Mouse (Mus musculus) v-Abl transformed pro-B cells (cell line): Measurements from ENCODE around the gene Ddx1.

Experiments used
- in situ Hi-C, 2 experiments: fragments of 400-800 bp; cut with MboI; formaldehyde crosslinking; loops; one replicate each; pipeline ENCODE4 v1.15.1; 2025; ENCODE audit not compliant: unreplicated experiment in 2 of 2

Gene Ddx1

DNA sequence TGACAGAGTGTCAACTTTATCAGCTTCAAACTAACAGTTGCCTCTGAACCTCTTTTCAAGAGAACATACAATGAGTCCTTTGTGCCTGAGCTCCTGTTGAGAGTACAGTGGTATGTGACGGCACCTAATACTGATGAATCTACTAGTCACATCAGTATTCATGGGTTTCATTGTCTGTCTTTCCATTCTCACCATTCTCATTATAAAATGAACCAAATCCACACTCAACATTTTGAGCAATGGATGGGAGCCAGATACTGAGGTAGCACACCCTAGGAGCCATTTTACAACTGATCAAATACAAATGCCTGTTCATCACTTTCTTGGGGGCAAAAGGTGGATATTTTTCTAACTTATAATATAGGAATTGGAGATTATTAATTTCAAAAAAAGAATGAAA is 40.5 kb downstream of the Ddx1 start:
- in situ Hi-C loops: loop anchor here (5.0 to 25.0 kb wide), 3 partner anchors 261 to 1871 kb away; no protein-coding TSS in a partner anchor

DNA sequence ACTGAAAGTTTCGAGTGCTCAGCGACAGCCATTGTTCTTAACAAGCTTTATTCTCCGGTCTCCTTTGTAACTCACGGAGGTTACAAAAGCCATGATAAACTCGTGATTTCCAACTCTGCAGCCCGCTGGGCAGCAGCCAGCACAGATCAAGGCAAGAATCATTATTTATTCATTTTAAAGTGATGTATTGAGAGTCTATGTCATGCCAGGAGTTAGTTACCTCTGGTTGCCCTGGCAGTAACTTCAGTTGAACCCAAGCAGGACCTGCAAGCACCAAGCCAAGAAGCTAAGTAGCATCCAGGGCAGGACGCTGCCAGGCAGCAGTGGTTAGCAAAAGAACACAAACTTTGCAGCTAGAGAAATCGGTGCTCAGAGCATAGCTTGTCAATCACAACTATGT is 41.9 kb downstream of the Ddx1 start:
- in situ Hi-C loops: loop anchor here (5.0 to 25.0 kb wide), 3 partner anchors 260 to 1870 kb away; no protein-coding TSS in a partner anchor

DNA sequence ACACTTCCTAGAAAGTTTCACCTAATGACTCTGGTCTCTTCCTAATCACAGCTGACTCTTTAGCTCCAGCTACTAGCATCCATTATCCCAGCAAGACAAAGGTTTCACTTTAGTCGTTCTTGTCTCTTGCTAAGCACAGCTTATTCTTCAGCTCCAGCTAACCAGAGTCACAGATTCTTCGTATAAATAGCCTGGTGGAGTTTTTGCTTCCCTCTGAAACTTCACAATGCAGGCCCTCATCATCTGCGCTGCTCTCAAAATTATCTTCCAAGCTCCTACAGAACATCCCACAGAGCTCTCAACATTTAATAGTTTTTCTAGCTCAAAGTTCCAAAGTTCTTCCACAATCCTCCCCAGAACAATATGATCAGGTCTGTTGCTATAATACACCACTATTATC is 43.3 kb downstream of the Ddx1 start:
- in situ Hi-C loops: loop anchor here (5.0 to 25.0 kb wide), 3 partner anchors 258 to 1868 kb away; no protein-coding TSS in a partner anchor

DNA sequence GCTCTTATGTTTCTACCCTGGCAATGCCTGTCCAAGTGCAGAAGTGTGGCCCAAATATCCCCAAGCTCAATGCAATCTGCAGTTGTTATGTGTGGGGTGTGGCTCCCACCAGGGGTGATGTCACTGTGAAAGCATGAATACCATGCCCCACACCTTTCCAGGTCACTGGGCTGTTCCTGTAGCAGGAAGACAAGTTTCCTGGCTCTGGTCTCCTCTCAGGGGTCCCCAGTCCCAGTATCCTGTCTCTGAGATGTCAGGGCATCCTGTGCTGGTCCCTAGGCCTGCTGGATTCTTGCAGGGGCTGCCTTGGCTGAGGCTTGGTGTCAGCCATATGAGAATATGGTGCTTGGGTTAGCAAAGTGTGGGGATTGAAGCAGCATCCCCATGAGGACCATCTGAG is 46.7 kb downstream of the Ddx1 start:
- in situ Hi-C loops: loop anchor here in 1 of 2 experiments (25.0 kb wide), 2 partner anchors 565 to 1865 kb away; no protein-coding TSS in a partner anchor

DNA sequence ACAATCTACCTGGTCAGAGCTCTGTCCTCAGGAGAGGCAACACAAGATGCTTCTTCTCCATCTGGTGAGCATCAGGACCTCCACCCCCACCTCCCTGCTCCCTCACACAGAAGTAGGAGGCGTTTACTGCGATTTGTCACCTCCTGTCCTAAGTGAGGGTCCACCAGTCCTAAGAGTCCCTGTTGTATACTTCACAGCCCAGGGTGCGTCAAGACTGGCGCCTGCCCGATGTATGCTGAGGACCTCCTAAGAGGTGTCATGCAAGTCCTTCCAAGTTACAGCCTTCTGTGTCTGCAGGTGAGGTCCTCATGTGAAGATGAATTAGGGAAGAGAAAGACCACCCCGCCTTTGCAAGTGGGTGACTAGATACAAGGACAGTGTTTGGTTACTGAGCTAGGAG is 48.4 kb downstream of the Ddx1 start:
- in situ Hi-C loops: loop anchor here in 1 of 2 experiments (25.0 kb wide), 2 partner anchors 563 to 1863 kb away; no protein-coding TSS in a partner anchor

DNA sequence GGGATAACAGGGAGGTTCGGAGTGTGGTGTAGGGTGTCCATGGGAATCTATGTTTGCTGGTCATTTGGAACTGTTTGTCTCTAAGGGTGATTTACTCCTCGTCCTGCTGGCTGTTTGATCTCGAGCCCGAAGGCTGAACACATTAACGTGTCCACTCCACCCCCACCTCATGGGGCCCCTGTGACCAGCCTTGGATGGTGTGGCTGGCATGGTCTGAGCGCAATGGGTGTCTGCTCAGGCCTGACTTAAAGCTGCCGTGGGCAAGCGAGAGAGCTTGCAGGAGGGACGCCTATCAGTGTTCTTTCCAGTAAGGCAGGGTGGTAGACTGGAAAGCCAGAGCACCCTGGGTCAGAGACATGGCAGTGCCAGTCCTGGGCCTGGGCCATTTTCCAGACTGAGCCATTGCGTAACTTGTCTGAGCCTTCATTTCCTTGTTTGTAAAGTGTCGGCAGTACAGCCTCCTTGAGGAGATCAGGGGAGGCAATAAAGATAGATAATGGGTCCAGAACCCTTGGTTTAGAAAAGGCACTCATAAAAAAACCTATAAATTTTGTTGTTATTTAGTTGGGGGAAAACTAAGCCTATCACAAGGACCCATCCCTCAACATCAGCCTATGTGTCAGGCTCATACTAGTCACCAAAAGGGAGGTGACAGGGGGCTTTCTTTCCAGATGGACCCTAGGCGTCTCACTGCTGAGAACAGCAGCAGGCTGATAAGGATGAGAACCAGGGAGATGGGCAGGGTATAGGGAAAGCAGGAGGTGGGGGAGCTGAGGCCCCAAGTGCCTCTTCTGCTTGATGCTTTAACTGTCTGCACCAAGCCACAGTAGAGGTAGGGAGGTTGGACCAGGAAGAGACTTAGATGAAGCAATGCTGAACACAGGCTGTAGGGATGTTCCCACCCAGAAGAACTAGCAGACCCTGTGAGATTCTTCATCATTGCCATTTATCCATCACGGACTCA is 49.4 kb downstream of the Ddx1 start:
- in situ Hi-C loops: loop anchor here in 1 of 2 experiments (25.0 kb wide), 2 partner anchors 562 to 1862 kb away; no protein-coding TSS in a partner anchor

DNA sequence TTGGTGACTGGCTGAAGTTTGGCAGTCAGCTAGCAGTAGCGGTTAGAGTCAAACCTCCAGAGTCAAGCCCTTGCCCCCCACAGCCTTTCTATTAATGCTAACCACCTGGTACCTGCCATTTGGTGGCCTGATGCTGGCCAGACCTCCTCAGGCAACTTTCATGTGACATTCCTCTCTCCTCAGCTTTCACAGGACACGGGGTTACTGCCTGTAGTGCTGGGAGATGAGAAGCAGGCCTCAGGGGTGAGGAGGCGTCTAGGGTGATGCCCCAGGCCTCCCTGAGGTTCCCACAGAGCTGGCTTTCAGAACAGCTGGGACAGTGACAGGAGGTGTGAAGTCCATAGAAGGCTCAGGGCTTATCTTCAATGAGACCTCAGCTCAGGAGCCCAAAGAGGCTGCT is 50.9 kb downstream of the Ddx1 start:
- in situ Hi-C loops: no loop called here

DNA sequence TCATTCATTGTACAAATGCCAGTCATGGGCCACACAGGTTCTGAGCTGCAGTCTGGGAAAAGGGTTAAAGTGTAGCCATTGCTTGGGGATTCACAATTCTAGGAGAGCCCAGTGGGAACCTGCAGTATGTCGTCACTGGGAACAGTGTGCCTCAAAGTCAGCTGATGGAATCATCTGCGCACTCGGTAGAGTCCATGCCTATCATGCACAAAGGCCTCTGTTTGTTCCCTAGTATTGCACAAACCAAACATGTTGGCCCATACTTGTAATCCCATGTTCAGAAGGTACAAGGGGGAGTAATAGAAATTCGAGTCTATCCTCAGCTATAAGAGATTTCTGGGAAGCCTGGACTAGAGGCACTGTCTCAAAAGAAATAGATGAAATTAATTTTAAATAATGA is 52.9 kb downstream of the Ddx1 start:
- in situ Hi-C loops: no loop called here

DNA sequence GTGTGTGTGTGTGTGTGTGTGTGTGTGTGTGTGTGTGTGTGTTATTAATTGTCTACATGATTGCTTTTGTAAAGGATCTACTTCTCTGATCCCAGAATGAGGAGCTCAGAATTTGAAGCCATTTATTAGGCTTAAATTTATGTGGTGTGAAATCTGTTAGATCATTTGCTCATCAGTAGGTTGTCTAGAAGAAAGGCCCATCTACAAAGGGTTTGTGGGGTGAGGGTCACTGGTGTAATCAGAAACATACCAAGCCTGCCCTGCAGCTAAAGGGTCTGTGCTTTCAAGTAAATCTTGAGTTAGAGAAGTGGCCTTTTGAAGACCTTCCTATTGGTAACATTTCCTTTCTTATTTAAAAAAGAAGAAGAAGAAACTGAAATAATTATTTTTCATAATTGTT is 53.5 kb downstream of the Ddx1 start:
- in situ Hi-C loops: no loop called here

DNA sequence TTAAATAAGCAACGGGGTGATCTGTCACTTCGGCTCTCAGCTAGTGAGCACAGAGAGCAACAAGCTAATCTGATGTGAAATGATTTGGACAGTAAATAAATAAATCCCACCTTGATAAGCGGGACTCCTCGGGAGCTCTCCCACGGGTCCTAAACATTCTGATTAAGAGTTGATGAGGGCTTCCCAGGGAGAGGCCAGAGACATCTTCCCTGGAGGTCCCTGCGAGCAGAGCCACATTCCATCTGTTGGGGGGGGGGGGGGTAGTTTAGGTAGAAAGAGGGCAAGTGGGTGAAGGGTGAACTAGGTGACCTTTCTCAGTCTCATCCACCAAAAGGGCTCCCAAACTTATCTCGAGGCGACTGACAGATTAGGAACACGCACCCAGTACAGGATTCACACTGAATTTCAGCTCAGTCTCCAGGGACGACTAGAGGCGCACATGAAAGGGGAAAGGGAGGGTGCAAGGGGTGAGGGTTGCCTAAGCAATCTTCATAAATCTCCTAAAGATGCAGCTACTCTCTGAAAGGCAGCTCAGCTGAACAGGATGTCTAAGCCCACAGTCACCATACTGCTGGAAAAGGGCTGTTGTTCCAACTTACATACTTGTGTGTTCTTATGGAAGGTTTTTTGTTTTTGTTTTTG is 60.8 kb downstream of the Ddx1 start:
- in situ Hi-C loops: loop anchor here in 1 of 2 experiments (10.0 kb wide), 1 partner anchor 223 kb away; no protein-coding TSS in a partner anchor

DNA sequence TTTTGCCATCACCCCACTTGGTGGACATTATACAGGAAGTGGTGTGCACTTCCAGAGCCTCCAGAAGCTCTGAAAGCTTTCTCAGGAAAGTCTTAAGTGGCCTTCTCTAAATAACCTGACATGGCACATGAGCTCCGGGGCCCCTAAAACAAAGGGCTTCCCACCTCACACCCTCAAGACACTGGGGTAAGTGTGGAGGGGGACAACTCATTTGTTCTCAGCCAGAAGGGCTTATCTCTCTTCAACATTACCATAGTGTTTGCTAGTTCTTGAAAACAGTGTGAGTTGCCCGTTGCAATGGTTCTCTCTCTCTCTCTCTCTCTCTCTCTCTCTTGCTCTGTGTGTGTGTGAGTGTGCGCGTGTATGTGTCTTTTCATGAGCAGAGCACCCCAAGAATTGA is 62.8 kb downstream of the Ddx1 start:
- in situ Hi-C loops: loop anchor here in 1 of 2 experiments (10.0 kb wide), 1 partner anchor 221 kb away; no protein-coding TSS in a partner anchor

DNA sequence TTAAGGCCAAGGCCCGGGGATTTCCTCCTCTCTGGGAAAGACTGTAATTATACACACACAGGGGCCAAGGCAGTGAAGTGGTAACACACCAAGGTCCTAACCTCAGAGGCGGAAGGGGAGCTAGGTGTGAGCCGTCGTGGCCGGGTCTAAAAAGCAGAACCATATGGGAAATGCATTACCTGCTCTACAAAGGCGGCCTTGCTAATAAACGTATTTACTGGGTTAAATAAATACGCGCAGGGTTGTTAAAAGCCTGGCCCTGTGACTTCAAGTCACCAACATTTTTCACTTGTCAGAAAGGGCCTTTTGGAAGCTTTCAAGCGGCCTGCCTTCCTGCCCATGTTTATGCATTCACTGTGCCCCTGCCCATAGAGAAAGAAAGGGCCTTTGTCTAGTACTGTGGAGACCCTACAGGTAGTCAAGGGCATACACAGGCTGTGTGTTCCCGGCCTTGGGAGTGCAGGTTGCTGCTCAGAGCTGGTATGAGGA is 64.1 kb downstream of the Ddx1 start:
- in situ Hi-C loops: loop anchor here in 1 of 2 experiments (10.0 kb wide), 1 partner anchor 220 kb away; no protein-coding TSS in a partner anchor

DNA sequence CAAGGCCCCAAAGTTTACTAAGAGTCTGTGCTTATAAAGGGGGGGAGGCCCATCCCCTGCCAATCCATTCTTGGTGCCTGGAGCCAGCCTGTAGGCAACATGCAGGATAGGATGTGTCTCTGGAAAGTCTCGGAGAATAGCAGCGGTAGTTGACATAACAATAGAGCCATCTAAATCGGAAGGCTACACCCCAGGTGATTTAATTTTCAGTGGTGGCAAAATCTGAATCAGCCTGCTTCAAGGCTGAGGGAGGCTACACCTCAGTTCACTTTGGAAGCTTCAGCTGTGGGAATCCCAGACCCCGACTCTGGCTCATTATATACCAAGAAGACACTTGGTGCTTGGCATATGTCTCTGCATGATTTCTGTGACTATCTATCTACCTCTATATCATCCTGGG is 64.9 kb downstream of the Ddx1 start:
- in situ Hi-C loops: loop anchor here in 1 of 2 experiments (10.0 kb wide), 1 partner anchor 219 kb away; no protein-coding TSS in a partner anchor

DNA sequence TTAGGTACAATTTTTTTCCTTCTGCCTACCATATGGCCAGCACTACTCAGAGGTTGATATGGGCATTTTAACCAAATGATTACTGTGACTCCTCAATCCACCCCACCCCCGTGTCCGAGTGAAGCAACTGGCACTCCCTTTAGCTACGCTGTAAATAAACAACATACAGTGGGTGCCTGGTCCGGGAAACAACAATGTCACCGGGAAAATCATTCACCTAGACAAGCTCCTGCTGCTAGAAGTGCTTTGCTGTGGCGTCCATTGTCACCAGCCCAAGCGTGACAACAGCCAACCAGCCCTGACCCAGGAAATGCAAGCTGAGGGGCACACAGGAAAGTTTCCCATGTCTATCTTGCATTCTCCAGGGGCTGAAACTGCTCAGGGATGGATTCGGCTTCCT is 66.8 kb downstream of the Ddx1 start:
- in situ Hi-C loops: loop anchor here in 1 of 2 experiments (10.0 kb wide), 1 partner anchor 217 kb away; no protein-coding TSS in a partner anchor

DNA sequence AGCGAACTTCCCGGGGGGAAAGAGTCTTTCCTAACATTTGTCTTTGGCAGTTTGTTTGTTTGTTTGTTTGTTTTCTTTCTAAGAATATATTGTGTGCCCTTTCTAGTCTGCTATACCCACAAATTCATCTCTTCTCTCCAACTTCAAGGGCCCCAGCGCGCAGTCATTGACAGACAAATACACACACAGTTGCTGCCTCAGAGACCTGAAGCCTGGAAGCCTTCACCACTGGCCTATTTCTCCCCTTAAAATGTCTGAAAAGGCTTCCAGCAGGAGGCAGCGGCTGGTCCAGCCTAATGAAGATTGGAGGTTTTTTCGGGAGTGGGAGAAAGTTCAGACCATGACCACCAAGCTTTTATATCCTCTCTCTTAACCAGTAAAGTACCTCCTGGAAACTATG is 67.3 kb downstream of the Ddx1 start:
- in situ Hi-C loops: loop anchor here in 1 of 2 experiments (10.0 kb wide), 1 partner anchor 217 kb away; no protein-coding TSS in a partner anchor

DNA sequence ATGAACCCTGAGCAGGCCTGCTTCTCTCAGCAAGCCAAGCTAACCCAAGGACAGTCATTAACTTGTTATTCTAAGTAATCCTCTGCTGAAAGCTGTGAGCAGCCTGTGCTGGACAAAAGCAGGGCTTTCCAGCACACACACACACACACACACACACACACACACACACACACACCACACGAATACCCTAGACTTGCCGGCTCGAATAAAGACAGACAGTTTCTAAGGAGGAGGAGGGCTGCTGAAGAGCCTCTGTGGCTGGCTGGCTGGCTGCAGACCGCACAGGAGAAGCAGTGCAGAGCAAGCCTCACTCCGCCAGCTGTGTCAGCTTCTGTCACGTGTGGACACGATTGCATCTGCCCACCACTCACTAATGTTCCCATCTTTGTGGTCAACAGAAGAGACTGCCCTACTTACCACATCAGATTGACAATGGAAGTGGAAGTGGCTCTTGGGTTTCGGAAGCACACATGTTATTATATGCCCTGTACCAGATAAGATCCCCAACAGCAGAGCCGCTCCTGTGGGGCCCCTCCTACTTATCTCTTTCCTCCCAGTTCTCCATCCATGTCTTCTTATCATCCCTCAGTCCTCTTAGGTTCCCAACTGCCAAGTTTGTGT is 68.2 kb downstream of the Ddx1 start:
- in situ Hi-C loops: loop anchor here in 1 of 2 experiments (10.0 kb wide), 1 partner anchor 216 kb away; no protein-coding TSS in a partner anchor

DNA sequence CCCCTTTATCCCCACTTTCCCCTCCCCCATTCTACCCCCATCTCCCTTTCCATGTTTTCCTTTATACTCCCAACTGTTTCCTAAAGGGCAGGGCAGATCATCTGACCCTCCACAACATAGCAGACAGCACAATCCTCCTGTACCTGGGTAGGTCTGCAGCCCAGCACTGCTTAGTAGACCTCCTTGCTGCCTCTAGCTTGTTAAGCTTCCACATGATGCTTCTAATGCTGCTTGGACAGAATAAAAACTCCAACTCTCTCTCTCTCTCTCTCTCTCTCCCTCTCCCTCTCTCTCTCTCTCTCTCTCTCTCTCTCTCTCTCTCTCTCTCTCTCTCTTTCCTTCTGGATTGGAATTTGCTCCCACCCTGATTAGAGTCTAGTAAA is 68.7 kb downstream of the Ddx1 start:
- in situ Hi-C loops: loop anchor here in 1 of 2 experiments (10.0 kb wide), 1 partner anchor 216 kb away; no protein-coding TSS in a partner anchor

DNA sequence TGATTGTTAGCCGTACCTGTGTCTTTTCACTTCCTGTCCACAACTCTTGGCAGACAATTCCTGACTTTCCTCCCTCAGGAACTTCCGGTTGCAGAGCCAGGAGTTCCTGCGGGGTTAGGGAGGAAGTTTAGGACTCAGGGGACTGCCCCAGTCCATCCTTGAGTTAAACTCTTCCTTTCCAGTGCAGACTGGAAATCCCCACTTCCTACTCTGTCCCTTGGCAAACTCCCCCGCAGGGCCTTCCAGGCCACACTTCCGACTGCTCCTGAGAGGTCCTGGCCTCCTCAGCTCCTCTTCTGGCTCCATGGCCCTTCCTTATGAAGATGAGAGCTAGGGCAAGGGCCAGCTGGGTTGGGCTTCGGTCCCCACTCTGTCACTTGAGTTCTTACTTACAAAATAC is 71.4 kb downstream of the Ddx1 start:
- in situ Hi-C loops: no loop called here

DNA sequence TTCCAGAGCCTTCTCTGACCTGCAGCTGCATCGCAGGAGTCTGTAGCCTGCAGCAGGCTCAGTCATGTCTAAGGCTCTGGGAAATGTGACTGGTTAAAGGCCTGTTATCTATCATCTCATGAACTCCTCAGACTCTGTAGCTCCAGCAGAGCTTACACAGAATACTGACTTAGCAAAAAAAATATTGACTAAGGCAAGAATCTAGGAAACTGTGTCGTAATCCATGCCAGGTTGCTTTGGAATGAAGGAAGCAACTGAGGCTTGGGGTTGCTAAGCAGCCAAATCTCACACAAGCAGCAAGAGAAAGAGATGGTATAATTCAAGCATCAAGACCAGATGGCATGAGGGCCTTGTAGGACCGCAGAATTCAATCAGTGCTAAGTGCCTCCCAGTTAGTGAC is 72.1 kb downstream of the Ddx1 start:
- in situ Hi-C loops: no loop called here

DNA sequence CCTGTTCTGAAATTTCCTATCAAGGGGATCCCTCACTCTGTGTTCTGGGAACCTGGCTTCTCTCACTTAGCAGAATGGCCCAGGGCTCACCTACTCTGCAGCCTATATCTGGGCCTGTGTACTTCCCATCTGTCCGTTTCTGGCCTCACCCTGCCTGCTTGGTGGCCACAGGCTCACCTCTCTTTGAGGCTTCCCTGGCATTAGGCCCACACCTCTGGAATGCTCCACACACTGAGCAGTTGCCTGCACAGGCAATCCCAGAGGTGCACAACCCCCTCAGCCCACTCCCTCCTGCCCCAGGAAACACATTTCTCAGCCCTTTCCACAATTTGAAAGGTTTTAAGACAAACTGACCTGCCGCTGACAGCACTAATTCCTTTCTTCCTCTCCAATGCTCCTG is 72.9 kb downstream of the Ddx1 start:
- in situ Hi-C loops: no loop called here
